Mouse (Mus musculus) T-helper 2 cell (primary cell): ENCODE measurements around the gene 9330159F19Rik.

ENCODE experiments used
- in situ Hi-C: fragments of 300-600 bp; cut with MboI, MseI; formaldehyde crosslinking; loops from one replicate; pipeline ENCODE4 v1.15.1; 2025; ENCODE audit warnings: high pct_unique_total_duplicates

Gene 9330159F19Rik

DNA sequence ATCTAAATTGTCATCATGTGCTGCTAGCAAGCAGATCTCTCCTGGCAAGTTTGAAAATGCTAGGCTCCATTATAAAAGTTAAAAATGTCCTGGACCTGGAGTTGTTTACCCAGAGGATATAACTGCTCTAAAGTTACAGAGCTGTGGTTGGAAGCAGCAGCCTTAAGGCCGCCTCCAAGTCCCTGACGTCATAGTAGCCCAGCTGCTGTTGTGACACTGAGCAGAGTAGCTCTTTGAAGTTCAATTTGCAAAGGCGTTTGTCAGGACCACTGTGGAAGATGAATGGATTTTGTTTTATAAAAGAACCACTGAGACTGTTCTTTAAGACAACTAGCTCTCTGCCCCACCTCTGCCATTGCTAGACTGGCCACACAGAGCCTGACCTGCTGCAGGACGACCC lies at the start of gene 9330159F19Rik:
Gene 9330159F19Rik, plus strand, starts transcription at position 154 of the 400 bp plus-strand sequence.
- in situ Hi-C loops, result loop anchor here (10.0 kb wide), 1 partner anchor 1117 kb away; no protein-coding TSS in a partner anchor

DNA sequence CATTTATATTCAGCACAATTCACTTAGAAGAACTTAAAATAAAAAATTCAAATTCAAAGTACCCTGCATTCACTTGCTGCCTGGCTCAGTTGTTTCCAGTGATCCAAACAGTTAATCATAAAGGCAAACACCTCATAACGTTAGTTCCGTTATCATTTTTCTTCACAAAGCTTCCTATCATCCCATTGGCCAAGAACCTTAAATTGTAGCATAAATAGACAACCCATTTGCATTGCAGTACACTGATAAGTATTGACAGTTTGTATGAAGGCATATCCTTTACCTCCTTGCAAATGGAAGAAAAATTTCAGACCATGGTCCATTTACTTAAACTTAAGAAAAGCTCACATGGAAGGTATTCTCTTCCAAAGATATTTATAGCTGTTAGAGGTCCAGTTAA lies 49.7 kb upstream of the 9330159F19Rik start:
- in situ Hi-C loops, result no loop called here

DNA sequence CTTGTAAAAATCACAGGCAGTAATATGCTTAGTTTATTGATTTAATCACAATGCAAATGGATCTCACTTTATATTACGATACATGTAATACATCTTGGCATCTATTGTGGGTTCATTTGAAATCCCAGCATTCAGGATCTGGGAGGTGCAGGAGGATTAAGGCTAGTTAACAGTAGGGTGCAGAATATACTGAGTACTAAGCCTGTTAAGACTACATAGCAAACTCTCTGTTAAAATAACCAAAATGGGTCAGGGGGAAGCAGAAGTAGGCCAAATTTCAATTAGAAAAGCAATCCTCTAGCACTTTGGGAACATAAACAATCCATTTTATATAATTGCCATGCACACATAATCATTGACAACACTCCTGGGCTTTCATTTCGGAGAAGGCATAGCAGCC lies 37.6 kb upstream of the 9330159F19Rik start:
- in situ Hi-C loops, result no loop called here

DNA sequence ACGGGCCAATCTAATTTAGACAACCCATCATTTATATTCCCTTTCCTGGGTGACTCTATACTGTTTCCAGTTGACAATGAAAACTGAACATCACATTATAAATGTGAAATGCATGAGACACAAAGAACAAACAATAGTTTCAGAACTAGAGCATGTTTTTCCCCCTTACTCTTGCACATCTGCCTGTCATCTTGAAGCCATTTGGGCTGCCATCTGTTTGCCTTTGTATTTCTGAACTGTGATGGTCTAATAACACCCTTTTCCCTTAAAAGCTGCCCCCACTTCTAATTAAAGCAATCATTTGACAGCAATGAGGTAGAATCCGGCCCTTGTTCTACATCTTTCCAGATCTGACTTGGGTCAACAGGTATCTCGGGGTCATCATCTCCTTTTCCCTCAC lies 35.8 kb upstream of the 9330159F19Rik start:
- in situ Hi-C loops, result no loop called here

DNA sequence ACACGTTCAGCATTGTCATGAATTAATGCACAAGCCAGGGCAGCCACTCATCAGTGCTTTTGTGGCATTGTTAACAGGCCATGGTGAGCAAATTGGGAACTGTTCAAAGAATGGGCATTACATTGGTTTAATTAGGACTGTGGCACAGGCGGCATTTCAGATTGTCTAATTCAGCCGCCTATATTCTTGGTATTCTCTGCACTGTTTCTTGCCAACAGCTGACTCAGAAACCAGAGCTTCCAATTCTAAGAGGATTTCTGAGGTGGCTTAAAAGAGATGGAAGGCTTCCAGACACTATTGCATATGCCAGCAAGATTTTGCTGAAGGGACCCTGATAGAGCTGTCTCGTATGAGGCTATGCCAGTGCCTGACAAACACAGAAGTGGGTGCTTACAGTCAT lies 34.5 kb upstream of the 9330159F19Rik start:
- in situ Hi-C loops, result no loop called here

DNA sequence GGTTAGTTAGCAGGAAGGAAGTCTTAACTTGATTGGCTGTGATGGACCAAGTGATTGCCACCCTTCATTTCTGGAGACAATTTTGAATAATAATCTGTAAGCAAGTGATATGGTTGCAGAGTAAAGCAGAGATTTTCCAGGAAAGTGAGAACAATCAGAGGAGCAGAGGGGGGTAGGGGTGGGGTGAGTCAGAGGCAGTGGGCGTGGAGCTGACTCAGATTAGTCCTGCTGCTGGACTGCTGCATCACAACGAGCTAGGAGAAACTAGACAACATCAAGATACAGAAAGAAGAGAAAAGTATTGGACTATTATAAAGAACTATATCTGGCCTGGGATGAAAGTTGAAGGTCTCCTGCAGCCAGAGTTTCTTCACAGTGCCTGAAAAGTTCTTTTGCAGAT lies 33.4 kb upstream of the 9330159F19Rik start:
- in situ Hi-C loops, result no loop called here

DNA sequence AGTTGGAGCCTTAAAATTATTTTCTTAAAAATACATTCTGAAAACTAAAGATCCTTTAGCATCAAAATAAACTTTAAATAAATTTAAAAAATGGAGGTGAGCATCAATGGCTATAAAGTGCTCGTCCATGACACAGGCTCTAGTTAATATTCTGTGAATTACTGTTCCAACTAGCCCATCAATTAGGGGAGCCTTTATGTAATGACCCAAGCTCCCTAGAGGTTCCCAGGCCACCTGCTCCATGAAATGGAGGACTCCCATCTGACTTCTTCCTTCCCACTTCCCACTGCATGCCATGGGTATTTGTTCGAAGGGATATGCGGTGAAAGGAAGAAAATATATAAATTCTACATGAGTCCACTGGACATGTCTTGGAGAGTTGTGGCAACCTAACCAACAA lies 31.2 kb upstream of the 9330159F19Rik start:
- in situ Hi-C loops, result no loop called here

DNA sequence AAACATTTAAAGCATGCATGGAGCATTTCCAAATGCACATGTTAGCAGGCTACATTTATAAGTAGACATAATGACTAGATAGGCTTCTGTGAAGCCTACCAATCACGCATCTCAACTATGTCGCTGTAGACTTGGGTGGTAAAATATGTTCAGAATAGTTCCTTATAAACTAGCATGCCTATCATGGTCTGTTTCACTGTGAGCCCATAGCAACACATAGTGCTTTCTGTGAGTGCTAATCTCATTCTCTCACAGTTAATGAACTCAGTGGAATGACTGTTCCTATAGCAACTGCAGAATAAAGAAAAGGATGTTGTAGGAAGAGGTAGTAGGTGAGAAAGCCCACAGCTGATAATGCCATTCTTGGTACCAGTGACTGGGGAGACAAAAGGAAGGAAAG lies 30.4 kb upstream of the 9330159F19Rik start:
- in situ Hi-C loops, result no loop called here

DNA sequence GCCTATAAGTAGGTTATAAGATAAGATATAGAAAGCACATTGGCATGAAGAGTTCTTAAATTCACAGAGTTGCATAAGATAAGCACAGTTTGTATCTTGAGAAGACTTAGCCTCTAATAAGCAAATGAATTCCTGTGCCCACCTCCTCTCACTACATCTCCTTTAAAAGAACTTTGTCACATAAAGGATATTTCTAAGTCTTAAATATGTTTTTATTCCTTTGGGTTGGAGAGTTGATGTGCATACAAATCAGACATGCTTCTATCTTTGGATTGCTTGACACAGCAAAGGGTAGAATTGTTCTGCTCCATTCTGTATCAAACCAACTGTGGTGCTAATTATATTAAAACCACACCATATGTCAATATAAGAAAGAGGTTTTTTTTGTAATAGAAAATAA lies 17.6 kb upstream of the 9330159F19Rik start:
- in situ Hi-C loops, result no loop called here

DNA sequence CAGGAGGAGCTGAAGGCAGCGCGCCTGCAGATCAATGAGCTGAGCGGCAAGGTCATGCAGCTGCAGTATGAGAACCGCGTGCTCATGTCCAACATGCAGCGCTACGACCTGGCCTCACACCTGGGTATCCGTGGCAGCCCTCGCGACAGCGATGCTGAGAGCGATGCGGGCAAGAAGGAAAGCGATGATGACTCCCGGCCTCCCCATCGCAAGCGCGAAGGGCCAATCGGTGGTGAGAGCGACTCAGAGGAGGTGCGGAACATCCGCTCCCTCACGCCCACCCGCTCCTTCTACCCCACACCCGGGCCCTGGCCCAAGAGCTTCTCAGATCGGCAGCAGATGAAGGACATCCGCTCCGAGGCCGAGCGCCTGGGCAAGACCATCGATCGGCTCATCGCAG lies 14.6 kb upstream of the 9330159F19Rik start:
- in situ Hi-C loops, result no loop called here

DNA sequence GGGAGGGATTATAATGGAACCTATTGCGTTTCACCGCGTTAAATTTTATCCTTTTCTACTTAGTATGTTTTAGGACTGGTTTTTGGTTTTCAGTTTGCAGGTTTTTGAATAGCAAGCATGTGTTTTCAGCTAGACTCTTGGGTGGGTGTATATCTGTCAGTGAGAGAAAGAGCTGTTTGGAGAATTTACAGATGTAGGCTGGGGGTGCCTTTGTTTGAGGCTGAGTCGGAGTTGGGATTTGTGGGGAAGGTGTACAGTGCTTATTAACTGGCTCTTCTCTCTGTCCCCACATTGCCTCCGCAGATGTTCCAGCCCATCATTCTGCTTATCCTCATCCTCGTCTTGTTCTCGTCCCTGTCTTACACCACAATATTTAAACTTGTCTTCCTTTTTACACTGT lies 12.8 kb upstream of the 9330159F19Rik start, which contains the start of gene Gm49353:
Gene Gm49353, plus strand, starts transcription at position 313 of the 400 bp plus-strand sequence.
- in situ Hi-C loops, result no loop called here

DNA sequence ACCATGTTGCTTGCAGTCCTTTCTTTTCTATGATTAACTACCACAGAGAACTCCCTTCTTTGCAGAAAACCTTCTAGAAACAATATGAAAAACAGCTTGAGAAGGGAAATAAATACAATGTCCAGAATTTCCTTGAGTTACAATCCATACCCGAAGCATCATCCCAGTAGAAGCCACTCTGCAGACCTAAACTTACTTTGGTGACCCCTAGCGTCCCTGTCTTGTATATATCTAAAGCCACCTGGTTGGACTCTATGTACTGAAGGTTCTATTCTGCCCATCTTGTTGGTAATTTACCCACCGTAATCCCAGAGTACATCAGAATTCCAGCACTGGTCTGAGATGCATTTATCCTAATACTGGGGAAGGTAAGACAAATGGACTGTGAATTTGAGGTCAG lies 11.6 kb upstream of the 9330159F19Rik start:
- in situ Hi-C loops, result no loop called here

DNA sequence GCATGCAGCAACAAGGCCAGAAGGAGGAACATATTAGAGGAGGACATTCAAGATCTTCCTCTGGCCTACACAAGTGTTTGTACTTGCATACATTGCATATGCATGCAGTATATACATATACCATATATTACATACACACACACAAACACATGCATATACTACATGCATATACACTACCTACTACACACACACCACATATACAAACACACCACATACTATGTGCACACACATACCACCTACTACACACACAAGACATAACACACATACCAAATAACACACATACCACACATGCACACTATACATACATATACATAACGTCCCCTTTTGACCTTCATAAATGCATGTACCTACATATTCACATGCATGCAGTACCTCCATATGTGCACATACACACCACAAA lies 10.8 kb upstream of the 9330159F19Rik start:
- in situ Hi-C loops, result no loop called here

DNA sequence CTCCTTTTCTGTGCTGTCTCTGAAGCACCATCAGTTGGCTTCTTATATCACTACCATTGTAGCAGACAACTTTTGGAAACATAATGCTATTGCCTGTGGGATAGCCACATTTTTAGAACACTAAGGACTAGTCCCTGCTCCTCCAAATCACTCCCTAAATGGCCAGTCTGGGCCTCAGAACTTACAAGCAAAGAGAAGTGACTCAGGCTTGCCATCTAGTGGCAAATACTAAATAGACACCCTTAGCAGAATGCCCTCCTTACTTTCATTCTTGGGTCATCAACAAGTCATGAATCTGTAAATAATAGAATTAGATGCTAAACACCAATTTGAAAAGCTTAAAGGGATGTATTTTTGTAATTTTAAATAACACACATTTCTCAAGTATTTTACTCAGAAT lies 4.7 kb upstream of the 9330159F19Rik start:
- in situ Hi-C loops, result no loop called here

DNA sequence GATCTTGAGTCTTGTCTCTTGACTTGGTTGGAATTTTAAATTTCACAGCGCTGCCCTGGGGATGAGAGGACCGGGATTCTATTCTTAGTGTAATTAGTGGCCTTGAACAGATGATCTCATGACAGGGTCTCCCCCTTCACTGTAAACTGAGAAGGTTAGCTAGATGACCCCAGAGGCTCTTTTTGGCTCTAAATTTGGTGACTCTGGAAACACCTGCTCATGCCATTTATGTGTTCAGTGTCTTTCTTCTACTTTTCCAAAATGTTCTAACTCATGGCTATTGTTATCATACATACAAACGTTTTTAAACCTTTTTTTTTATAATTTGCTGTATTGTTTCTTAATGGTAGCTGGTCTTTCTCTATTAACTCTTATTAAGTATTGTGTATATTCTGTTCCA lies 2.7 kb upstream of the 9330159F19Rik start:
- in situ Hi-C loops, result no loop called here

DNA sequence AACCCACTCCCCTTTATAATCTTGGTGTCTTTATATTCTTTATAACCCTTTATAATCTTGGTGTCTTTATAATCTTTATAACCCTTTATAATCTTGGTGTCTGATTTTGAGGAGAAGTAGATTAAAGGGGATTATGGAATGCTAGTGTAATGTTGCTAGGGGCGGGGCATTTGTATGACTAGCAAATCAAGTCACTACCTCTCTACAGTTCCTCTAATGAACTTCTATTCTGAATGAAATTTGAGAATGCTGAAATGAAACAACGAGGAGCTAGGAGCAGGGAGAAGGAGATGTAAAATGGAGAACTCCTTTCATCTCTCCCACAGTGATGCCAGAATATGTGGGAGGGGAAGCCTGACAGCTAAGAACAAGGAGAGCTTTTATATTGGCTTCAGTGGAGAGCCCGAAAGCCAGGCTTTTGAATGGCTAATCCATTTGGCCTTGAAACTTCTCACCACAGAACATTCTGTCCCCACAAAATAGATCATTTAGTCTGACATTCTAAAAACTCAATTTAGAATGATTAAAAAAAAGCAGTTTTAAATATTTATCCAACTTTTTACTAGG lies 2.2 kb downstream of the 9330159F19Rik start:
- in situ Hi-C loops, result loop anchor here (10.0 kb wide), 1 partner anchor 1119 kb away; no protein-coding TSS in a partner anchor

DNA sequence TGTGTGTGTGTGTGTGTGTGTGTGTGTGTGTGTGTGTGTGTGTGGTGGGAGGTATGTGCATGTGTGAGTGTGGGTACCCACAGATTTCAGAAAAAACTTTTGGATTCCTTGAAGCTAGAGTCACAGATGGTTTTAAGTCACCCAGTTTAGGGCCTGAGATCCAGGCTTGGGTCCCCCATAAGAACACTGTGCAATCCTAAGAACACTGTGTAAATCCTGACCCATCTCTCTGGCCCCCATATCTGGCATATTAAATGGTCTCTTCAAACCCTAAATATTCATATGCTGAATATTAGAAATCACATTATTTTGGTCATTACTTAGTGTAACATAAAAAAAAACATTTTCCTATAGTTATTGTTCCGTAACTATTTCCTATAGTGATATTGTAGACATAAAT lies 5.6 kb downstream of the 9330159F19Rik start:
- in situ Hi-C loops, result loop anchor here (10.0 kb wide), 1 partner anchor 1122 kb away; no protein-coding TSS in a partner anchor

DNA sequence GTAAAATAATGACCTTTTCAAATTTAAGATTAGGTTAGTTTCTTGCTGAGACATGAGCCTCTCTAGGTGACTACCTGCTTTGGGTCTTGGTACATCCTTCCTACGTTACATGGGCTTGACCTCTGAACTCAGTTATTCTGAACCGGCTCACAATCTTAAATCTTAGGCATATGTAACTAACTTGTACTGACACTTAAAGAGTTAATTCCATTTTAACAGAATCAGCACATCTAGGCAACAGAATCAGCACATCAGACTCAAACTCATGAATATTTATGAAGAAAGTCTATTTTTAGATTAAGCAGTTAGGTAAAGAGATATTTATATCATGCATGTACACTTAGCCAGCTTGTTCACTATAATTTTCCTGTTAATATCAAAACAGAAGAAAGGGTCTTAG lies 6.0 kb downstream of the 9330159F19Rik start:
- in situ Hi-C loops, result loop anchor here (10.0 kb wide), 1 partner anchor 1123 kb away; no protein-coding TSS in a partner anchor

DNA sequence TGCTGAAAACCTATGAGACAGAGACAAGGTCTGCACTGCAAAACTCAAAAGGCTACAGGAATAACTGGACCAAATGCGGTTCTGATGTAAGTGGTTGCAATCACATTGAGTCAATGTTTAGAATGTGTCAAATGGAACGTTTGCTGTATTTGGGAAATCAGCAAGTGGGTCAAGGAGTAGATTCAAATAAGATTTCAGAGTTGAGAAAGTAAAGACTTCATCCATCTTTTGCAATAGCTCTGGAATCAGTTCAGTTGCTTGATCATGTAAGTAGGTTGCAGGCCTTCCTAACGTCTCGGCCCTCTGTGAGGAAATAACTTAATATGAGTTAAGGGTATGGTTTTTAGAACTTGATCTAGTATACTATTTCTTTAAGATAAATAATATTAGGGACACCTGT lies 13.9 kb downstream of the 9330159F19Rik start:
- in situ Hi-C loops, result no loop called here

DNA sequence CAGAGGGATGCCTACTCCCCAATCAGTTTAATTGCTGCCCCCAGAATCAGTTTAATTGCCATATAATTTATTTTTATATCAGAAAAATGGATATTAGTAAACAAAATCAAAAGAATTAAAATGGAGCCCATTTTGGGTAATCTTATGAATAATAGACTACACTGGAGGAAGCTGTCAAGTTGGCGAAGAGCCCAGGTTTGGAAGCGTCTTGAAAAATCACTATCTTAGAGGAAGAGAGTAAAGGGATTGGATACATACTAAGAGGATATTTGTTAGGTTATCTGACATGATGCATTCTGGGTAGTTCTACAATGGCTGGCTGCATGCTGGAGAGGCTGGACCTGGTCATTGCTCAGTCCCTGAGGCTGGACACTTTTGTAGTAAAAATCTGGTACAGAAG lies 19.8 kb downstream of the 9330159F19Rik start:
- in situ Hi-C loops, result no loop called here
